Mouse (Mus musculus) intestine, embryonic 14.5 days (tissue): ENCODE measurements around the gene Snx30. TPM values are rescaled to one million over a fixed set of nuclear protein-coding genes. Genes with fewer than 3 reads are reported as not detected.

Source experiments
- ATAC-seq: fragments of 200-750 bp; cut with Nextera tagmentation; replicated peaks from 2 replicates; pipeline ENCODE4 v1.8.0; 2017; ENCODE audit warnings: low read depth, moderate number of reproducible peaks, moderate TSS enrichment, moderate library complexity; ENCODE audit not compliant: low FRiP score, low TSS enrichment
- DNase-seq: peaks from one replicate; pipeline ENCODE4 v3.0.0-alpha.2; 2018; ENCODE audit warnings: low spot score
- H3K27ac ChIP-seq: fragments of 300-500 bp; sonication (generic); 2 replicates; pipeline ENCODE4 v1.5.1; 2014; ENCODE audit warnings: low read depth, mild to moderate bottlenecking, control low read depth
- H3K27me3 ChIP-seq: fragments of 300-500 bp; sonication (generic); replicated peaks from 2 replicates; pipeline ENCODE4 v1.6.1; 2014; ENCODE audit warnings: low read length, control low read depth; ENCODE audit not compliant: control insufficient read depth, insufficient read depth
- H3K36me3 ChIP-seq: fragments of 300-500 bp; sonication (generic); 2 replicates; pipeline ENCODE4 v1.6.1; 2014; ENCODE audit warnings: low read length, control low read depth; ENCODE audit not compliant: control insufficient read depth, insufficient read depth
- H3K4me1 ChIP-seq: fragments of 300-500 bp; sonication (generic); replicated peaks from 2 replicates; pipeline ENCODE4 v1.6.1; 2014; ENCODE audit warnings: low read length, control low read depth, mixed read lengths; ENCODE audit not compliant: control insufficient read depth, insufficient read depth
- H3K4me2 ChIP-seq: fragments of 300-500 bp; sonication (generic); 2 replicates; pipeline ENCODE4 v1.6.1; 2014; ENCODE audit warnings: low read length
- H3K4me3 ChIP-seq: fragments of 300-500 bp; sonication (generic); 2 replicates; pipeline ENCODE4 v1.5.1; 2014; ENCODE audit warnings: low read depth, low read length, control low read depth, mixed read lengths
- H3K9ac ChIP-seq: fragments of 300-500 bp; sonication (generic); 2 replicates; pipeline ENCODE4 v1.6.1; 2014; ENCODE audit warnings: mild to moderate bottlenecking, low read length
- H3K9me3 ChIP-seq: fragments of 300-500 bp; sonication (generic); 2 replicates; pipeline ENCODE4 v1.6.1; 2016; ENCODE audit warnings: low read length, control low read depth; ENCODE audit not compliant: control insufficient read depth
- WGBS: fragments of 180-500 bp; shearing (Covaris S2); extraction: QIAGEN DNeasy Blood & Tissue Kit; methylation state at CpG from one replicate; pipeline ENCODE4 v1.1.7; 2014; 5-methylcytosine and 5-hydroxymethylcytosine counted together
- polyA plus RNA-seq: library from polyadenylated mRNA; unstranded; fragments of >200 nt; fragmentation: Nextera tagmentation; extraction: Ambion mirVana; gene quantifications from 2 replicates; pipeline ENCODE4 v1.2.1, GENCODE M21; 2014

Snx30 gene
- polyA plus RNA-seq, 1 experiment from 2014 or later = 6.8 TPM

DNA sequence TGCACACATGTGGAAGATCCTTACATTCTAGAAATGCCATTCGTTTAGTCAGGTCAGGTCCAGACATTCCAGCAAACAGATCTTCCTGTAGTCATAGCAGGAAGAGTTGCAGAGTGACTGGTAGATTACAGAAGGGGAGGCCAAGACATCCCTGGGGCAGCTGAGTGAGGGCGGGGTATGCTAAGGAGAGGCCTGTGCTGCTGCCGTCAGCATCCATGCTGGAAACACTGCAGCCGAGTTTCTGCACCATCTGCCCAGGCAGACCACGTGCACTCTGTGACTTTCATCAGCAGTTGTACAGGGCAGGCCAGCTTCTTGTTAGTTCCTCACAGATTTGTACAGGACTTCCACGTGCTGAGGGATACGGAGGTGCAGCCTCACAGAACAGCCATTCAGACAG is 17.8 kb downstream of the Snx30 start:
- H3K27ac ChIP-seq = no peak overlapping the region
- WGBS = 39% methylated on average over 7 of the region's 7 CpGs
- no peak; the same call in 1 of the 2 replicates for ATAC-seq
- no peak overlapping the region for H3K4me3 ChIP-seq
- H3K4me2 ChIP-seq = no peak overlapping the region
- H3K36me3 ChIP-seq = no peaks in the 10 kb centered on the region
- no peaks in the 10 kb centered on the region for H3K27me3 ChIP-seq
- H3K9me3 ChIP-seq = no peaks in the 10 kb centered on the region
- H3K4me1 ChIP-seq = 0 out of 2 replicates have a peak, but pooled peaks cover 4% of the 10 kb centered on the region
- H3K9ac ChIP-seq = no peak overlapping the region
- no peak for DNase-seq

DNA sequence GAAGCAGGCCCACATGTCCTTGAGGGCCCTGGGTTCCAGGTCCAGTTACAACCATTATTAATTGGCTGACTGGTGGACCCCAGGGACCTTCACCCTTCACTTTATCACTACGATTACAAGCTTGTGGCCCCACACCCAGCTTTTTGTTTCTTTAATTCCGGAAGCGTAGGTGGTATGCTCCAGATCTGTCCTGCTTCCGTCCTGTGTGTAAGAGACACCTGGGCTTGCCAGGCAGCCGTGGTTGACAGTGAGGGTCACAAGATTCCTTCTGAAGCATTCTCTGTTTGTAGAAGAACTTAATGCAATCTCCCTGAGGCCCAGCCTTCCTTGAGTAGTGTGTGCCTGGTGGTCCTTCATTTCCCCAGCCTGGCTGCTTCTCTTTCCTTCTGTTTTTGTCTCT is 19.2 kb downstream of the Snx30 start:
- WGBS = 84% methylated on average over 5 of the region's 5 CpGs
- DNase-seq (no peak), ATAC-seq (no peak)

DNA sequence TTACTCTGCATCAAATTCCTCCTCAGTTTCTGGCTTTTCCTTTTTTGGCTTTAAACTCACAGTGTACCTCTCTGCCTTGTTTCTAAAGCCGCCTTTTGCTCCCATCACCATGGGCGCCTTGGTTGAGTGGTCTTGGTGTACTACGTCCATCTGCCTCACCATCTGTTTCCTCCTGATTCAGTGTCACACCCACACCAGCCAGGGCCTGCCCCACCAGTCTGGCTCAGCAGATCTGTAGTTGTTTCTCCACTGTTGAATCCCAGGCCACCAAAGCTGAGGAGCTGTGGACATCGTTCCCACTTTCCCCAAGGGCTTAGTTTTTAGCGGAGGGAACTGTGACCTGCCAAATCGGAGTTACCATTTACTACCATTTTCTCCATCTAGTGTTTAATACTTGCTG is 20.0 kb downstream of the Snx30 start:
- H3K4me1 ChIP-seq = no peaks in the 10 kb centered on the region
- DNase-seq (no peak), ATAC-seq (no peak)
- no peak overlapping the region for H3K9ac ChIP-seq
- H3K27ac ChIP-seq = no peak overlapping the region
- no peaks in the 10 kb centered on the region for H3K27me3 ChIP-seq
- H3K36me3 ChIP-seq = no peaks in the 10 kb centered on the region
- no peaks in the 10 kb centered on the region for H3K9me3 ChIP-seq
- WGBS = 87% methylated on average over 6 of the region's 6 CpGs
- H3K4me3 ChIP-seq = no peak overlapping the region
- H3K4me2 ChIP-seq = no peak overlapping the region

More for the DNA sequence above, 19.2 kb downstream of the Snx30 start:
- Histone ChIP-seq H3K36me3 (no peaks in the 10 kb centered on the region), H3K4me2 (no peak overlapping the region), H3K27ac (no peak overlapping the region), H3K4me1 (no peaks in the 10 kb centered on the region), H3K4me3 (no peak overlapping the region), H3K27me3 (no peaks in the 10 kb centered on the region), H3K9me3 (no peaks in the 10 kb centered on the region), H3K9ac (no peak overlapping the region)

DNA sequence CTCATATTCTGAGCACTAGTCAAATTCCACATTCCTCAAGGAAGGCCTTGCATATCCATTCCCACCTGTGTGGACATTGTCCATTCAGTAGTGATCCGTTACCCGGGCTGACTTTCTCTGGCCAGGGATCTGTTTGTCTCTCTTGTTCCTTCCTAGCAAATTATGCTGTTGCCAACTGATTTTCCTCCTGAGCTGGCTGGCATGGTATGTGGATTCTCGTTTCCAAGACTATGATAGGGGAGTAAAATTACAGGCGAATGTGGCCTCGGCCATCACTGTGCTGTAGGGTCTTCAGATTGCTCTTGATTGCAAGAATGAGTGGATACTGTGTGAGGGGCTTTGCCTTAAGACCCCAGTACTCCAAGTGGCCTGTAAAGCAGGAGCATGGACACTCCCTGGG is 20.7 kb downstream of the Snx30 start:
- no peaks in the 10 kb centered on the region for H3K27me3 ChIP-seq
- ATAC-seq (no peak), DNase-seq (no peak)
- no peaks in the 10 kb centered on the region for H3K4me1 ChIP-seq
- 92% methylated on average over 5 of the region's 5 CpGs for WGBS
- H3K27ac ChIP-seq = no peak overlapping the region
- H3K9me3 ChIP-seq = no peaks in the 10 kb centered on the region
- no peak overlapping the region for H3K4me3 ChIP-seq
- no peak overlapping the region for H3K4me2 ChIP-seq
- H3K36me3 ChIP-seq = no peaks in the 10 kb centered on the region
- H3K9ac ChIP-seq = no peak overlapping the region

DNA sequence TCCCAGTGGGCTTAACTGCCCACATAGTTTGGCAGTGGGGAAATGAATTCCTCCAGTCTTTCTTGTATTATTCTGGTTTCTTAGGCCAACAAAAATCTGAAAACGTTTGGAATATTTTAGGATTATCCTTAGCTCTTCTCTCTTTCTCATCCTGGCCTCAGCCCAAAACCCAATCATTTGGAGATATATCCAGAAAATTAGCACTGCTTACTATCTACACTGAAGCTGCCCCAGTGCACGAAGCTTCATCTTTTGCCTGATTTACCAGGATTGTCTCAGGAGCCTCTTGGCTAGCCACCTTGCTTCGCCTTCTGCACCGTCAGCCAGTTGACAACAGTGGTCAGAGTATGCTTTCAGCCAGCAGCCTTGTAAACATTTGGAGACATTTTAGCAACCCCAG is 23.4 kb downstream of the Snx30 start:
- no peak for ATAC-seq
- H3K4me1 ChIP-seq = no peaks in the 10 kb centered on the region
- 65% methylated on average over 4 of the region's 4 CpGs for WGBS
- no peak for DNase-seq
- H3K27me3 ChIP-seq = no peaks in the 10 kb centered on the region
- no peak overlapping the region for H3K9ac ChIP-seq
- no peak overlapping the region for H3K27ac ChIP-seq
- H3K4me2 ChIP-seq = no peak overlapping the region
- no peaks in the 10 kb centered on the region for H3K36me3 ChIP-seq
- no peaks in the 10 kb centered on the region for H3K9me3 ChIP-seq
- H3K4me3 ChIP-seq = no peak overlapping the region

DNA sequence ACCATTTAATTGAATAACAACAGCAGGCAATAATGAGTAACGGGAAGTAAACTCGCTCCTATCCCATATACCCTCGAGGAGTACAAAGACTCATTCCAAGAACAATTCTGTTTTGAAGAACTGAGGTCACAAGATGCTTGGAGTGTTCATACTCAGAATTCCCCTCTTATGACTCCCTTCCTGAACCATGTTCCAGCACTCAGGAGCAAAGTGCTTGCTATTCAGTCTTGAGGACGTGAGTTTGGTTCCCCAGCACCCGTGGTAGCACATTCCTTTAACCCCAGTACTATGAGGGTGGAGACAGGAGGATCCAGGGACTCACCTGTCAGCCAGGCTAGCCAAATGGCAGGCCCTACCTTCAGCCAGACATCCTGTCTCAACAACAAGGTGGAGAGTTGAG is 25.4 kb downstream of the Snx30 start:
- H3K36me3 ChIP-seq = no peaks in the 10 kb centered on the region; the same call in 1 of the 2 replicates
- H3K4me1 ChIP-seq = no peaks in the 10 kb centered on the region
- H3K4me3 ChIP-seq = no peak overlapping the region
- DNase-seq = no peak
- H3K27me3 ChIP-seq = no peaks in the 10 kb centered on the region
- WGBS = 67% methylated on average over 5 of the region's 5 CpGs
- ATAC-seq = no peak
- no peak overlapping the region for H3K9ac ChIP-seq
- no peaks in the 10 kb centered on the region for H3K9me3 ChIP-seq
- no peak overlapping the region for H3K27ac ChIP-seq
- H3K4me2 ChIP-seq = no peak overlapping the region

DNA sequence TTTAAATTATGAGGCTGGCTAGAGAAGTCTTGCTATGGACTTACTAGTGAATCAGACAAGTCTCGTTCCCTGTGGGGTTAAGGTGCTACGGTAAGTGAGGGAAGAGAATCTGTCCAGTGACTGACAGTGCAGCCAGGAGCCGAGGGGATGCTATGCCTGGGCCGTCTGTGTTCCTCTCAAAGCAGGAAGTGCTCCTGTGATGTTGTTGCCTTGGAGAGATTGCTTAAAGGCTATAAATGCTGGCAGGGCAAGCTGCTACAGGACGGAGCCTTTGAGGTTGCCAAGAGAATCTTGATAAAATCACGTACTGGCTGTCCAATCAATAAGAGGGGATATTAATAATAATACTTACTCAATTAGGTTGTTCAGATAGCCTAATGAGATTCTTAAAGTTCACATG is 27.2 kb downstream of the Snx30 start:
- Histone ChIP-seq H3K9ac (no peak overlapping the region), H3K36me3 (no peaks in the 10 kb centered on the region; the same call in 1 of the 2 replicates), H3K27me3 (no peaks in the 10 kb centered on the region), H3K4me2 (no peak overlapping the region), H3K9me3 (no peaks in the 10 kb centered on the region), H3K4me3 (no peak overlapping the region), H3K27ac (no peak overlapping the region), H3K4me1 (no peaks in the 10 kb centered on the region)
- 51% methylated on average over 6 of the region's 6 CpGs for WGBS
- DNase-seq (no peak), ATAC-seq (no peak)

DNA sequence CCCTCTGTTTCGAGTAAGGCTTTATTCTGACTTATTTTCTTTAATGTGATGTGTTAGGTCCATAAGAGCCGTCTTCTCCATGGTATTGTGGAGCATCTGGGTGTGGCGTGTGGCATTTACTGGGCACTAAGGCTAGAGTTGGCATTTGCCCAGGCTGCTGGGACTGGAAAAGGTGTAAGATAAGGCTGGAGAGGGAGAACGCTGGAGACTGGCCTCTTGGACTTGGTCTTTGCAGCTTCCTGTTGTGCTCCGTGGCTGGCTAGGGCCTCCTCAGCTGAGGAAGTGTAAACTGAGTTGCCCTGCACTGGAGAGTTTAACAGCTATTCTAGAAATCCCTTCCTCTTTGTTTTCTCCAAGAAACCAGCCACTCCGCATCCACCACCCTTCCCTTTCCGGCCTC is 32.0 kb downstream of the Snx30 start:
- Histone ChIP-seq H3K27ac (no peak overlapping the region), H3K4me3 (no peak overlapping the region), H3K36me3 (no peaks in the 10 kb centered on the region; the same call in 1 of the 2 replicates), H3K27me3 (no peaks in the 10 kb centered on the region), H3K4me1 (no peaks in the 10 kb centered on the region), H3K9me3 (no peaks in the 10 kb centered on the region), H3K4me2 (no peak overlapping the region), H3K9ac (no peak overlapping the region)
- ATAC-seq (no peak), DNase-seq (no peak)
- 72% methylated on average over 7 of the region's 7 CpGs for WGBS

DNA sequence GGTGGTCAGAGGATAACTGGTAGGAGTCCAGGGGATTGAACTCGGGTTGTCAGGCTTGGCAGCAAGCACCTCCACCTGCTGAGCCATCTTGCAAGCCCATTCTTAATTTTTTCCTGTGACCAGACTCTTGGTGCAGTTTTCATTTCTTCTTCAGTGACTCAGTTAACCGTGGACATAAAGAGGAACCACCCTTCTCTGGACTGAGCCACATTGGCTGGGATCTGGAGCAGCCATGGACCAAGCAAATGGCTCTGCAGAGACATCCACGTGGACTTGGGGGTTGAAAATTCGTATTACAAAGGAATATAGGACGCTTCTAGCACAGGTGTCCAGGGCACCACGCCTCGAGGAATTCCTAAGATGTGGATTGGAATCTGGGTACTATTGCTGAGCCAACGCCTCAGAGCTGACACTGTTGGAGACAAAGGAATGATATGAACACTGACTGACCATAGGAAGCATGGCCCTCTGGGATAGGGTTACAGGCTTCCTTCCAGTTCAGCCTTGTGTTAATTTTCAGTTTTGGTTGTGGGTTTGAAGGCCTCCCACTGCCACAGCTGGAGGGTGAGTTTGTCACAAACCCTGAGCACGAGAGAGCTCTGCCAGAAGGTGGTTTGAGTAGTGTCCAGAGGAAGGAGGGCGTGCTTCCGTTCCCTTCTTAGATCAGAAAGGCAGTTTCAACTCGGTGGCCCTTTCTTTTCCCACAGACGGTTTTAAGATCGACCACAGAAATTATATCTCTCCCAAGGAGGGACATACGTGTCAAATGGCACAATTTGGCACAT is 39.0 kb downstream of the Snx30 start:
- Histone ChIP-seq H3K4me2 (no peak overlapping the region), H3K4me1 (no peaks in the 10 kb centered on the region), H3K27ac (no peak overlapping the region), H3K4me3 (no peak overlapping the region), H3K36me3 (no peaks in the 10 kb centered on the region), H3K9ac (no peak overlapping the region), H3K27me3 (no peaks in the 10 kb centered on the region), H3K9me3 (0 out of 2 replicates have a peak, but pooled peaks cover 6% of the 10 kb centered on the region)
- 85% methylated on average over 15 of the region's 15 CpGs for WGBS
- DNase-seq (no peak), ATAC-seq (no peak)
